Mouse (Mus musculus) bone marrow, adult 2 months (tissue): ENCODE data around the gene Bhlha9. TPM values are rescaled to one million over a fixed set of nuclear protein-coding genes. Genes with fewer than 3 reads are reported as not detected.

Source experiments
- H3K27ac ChIP-seq: fragments of 200-500 bp; 2 replicates; pipeline ENCODE4 v1.5.1; 2012; ENCODE audit warnings: low read depth, mild to moderate bottlenecking, control low read depth, inconsistent platforms, low read length; ENCODE audit not compliant: control insufficient read depth, poor library complexity, insufficient read depth
- H3K4me1 ChIP-seq: fragments of 200-500 bp; 2 replicates; pipeline ENCODE4 v1.6.1; 2011; ENCODE audit warnings: low read length; ENCODE audit not compliant: control insufficient read depth, insufficient read depth
- H3K4me3 ChIP-seq: fragments of 200-500 bp; replicated peaks from 2 replicates; pipeline ENCODE3; 2011; ENCODE audit warnings: mild to moderate bottlenecking, low read depth, low read length, control low read depth; ENCODE audit not compliant: control insufficient read depth
- CTCF ChIP-seq: fragments of 200-500 bp; IDR thresholded peaks from 2 replicates; pipeline ENCODE4 v1.5.1; 2011; ENCODE audit warnings: low read length, control low read depth; ENCODE audit not compliant: control insufficient read depth, insufficient read depth
- POLR2A ChIP-seq: fragments of 200-500 bp; IDR thresholded peaks from 2 replicates; pipeline ENCODE4 v1.6.1; 2011; ENCODE audit warnings: low read depth, mild to moderate bottlenecking, control low read depth, low read length, borderline replicate concordance; ENCODE audit not compliant: control insufficient read depth
- WGBS: fragments of 180-500 bp; shearing (Covaris S2); methylation state at CpG from one replicate; pipeline ENCODE4 v1.1.7; 2018; 5-methylcytosine and 5-hydroxymethylcytosine counted together
- polyA plus RNA-seq: library from polyadenylated mRNA; stranded (reverse); fragments of >200 nt; gene quantifications from 2 replicates; pipeline ENCODE4 v1.2.4, GENCODE M21; 2011; ENCODE audit warnings: low replicate concordance; ENCODE audit not compliant: missing spikeins, insufficient read depth, insufficient read length

Bhlha9 gene
- polyA plus RNA-seq, 1 experiment = not detected

DNA sequence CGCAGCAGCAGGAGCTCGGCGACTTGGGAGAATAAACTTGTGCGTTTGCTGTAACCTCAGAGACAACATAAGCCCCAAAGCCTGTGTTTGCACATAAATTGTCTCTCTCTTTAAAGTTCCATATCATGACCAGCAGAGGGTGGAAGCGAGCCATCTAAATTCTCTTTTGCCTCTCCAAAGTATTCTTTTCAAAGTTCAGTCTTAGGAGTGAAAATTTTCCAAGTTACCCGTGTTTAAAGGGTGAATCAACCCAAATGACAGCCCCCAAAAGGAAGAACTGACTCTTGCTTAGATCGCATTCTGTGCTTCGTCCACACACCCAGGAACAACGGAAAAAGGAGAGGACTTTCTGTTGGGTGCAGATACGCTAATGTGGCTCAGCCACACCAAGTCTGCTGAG, 17.2 kb upstream of the Bhlha9 start:
- no peak for TF ChIP-seq CTCF
- no peak for TF ChIP-seq POLR2A
- Histone ChIP-seq H3K4me1 (no peaks in the 10 kb centered on the region; the same call in 1 of the 2 replicates), H3K4me3 (no peak overlapping the region), H3K27ac (no peak overlapping the region)
- WGBS = 11% methylated on average over 10 of the region's 10 CpGs

DNA sequence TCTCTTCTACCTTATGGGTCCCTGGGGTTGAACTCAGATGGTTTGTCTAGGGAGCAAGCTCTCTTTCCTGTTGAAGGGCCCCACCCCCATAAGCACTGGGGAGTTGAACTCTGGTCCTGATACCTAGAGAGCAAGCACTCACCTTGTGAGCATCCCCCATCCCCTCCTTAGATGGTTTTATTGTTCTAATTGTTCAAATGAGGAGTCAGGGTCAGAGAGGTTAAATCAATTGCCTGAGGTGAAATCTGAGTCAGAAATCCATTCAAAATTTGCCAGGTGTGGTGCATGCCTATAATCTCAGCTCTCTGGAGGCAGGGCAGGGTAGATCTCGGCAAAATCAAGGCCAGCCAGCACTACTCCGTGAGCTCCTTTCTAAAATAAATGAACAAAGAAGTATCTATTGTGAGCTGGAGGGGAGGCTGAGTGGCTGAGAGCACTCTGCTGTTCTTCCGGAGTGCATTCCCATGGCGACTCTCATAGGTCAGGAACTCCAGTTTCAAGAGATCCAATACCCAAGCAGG, 14.8 kb upstream of the Bhlha9 start:
- Histone ChIP-seq H3K4me3 (no peak overlapping the region), H3K27ac (no peak overlapping the region), H3K4me1 (no peaks in the 10 kb centered on the region; the same call in 1 of the 2 replicates)
- 93% methylated on average over 4 of the region's 4 CpGs for WGBS
- no peak for TF ChIP-seq CTCF
- no peak for TF ChIP-seq POLR2A

DNA sequence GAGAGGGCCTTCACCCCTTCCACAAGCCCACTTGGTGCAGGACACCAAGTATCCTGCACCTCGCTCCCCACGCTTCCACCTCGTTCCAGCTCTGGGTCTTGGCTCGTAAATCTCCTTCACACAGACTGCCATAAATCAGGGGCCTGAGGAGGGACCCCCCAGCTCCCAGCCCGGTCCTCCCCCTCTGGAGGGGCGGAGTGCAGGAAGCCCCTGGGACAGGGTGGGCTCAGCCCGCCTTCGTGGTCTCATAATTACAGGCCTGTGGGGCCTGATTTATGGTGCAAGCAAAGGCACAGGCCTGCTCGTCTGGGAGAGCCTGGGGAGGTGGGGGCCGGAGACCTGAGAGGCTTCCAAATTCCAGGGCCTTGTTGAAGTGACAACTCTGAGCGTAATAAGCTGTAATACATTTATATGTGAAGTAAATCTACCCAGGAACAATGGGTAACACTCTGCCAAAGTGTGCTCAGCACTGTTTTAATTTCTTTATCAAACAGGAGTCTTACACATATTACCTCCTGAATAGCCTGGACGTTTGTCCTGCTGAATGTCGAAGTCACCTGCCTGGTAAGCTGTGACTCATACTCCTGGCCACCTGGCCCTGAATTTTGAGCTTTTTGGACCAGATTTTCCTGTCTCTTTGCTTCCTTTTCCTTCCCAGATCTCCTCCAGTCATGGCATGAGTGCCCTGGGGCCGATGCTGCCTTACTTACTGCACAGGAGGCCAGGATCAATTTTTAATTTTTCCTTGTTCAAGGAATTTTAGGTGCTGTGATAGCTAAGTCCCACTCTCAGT, 12.9 kb upstream of the Bhlha9 start:
- Histone ChIP-seq H3K4me3 (no peak overlapping the region), H3K4me1 (no peaks in the 10 kb centered on the region; the same call in 1 of the 2 replicates), H3K27ac (no peak overlapping the region)
- TF ChIP-seq POLR2A = no peak
- no peak for TF ChIP-seq CTCF
- 68% methylated on average over 14 of the region's 14 CpGs for WGBS

DNA sequence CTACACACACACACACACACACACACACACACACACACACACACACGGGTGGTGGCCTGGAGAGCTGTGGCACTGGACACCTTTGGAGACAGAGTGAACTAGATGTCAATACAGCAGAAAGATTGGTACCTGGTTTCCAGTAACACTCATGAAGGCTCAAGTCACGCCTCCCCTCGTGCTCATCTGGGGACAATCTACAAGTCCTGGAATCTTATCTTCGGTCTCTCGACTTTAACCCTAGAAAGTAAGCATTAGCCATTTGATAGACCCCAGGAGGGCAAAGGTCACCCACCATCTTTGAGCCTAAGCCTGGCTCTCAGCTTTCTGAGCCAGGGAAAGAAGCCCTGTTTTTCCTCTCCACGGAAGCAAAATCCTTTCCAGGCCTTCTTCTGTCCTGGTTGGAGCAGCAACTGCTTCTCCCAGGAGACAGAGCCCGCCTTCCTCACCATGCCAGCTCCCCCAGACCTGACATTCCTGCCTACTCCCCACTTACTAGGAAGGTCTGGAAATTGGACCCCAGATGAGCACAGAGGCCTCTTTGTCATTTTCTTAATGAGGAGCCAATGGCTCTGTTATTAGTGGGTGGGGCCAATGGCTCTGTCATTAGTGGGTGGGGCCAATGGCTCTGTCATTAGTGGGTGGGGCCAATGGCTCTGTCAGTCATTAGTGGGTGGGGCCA, 10.3 kb upstream of the Bhlha9 start:
- 78% methylated on average over 7 of the region's 7 CpGs for WGBS
- H3K4me3 ChIP-seq = no peak overlapping the region
- H3K27ac ChIP-seq = no peak overlapping the region
- H3K4me1 ChIP-seq = no peaks in the 10 kb centered on the region
- TF ChIP-seq CTCF = no peak
- TF ChIP-seq POLR2A = no peak

DNA sequence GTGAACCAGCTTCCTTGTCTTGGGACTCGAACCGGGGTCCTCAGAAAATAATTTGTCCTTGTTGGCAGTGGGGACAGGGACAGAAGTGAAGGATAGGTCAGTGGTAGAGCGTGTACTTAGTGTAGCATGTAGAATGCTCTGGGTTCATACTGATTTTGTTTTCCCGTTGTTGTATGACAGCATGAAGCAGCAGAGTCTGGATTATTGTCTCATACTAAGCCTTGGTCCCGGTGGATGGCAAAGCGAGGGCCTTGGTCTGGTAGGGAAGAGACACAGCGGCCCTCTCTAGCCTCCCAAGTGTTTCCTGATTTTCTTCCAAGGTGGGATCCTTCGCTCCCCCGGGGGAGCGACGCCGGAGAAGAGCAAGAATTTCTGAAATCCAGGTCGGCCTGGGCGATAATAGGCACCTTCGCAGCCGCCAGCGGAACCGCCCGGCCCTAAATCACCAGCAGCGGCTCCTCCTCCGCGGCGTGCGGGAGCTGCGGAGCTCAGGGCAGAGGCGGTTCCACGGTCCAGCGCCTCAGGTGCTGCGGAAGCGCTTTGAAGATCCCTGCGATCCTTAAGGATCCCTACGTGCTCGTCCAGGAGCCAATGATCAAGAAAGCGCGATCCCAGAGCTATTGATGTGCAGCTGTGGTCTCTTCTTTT, 6.1 kb upstream of the Bhlha9 start:
- H3K27ac ChIP-seq = no peak overlapping the region; the same call in 1 of the 2 replicates
- TF ChIP-seq POLR2A (no peak), CTCF (no peak)
- WGBS = 12% methylated on average over 35 of the region's 35 CpGs
- no peaks in the 10 kb centered on the region for H3K4me1 ChIP-seq
- no peak overlapping the region for H3K4me3 ChIP-seq

DNA sequence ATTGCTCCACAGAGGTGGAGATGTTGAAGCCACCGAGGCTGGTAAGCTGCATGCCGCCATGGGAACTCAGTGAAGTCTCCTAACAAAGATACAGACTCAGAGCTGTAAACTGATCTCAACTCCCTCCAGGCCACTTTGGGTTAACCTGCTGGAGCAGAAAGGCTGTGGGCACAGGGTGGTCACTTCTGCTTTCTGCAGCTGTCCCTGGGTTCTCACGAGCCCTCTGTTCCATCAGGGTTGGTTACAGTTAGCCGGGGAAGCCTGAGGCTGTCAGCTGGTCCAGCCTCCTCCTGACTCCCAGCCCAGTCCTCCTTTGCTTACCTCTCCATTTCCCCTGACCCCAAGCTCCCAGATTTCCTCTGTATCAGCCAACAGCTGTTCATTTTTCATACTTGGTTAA, 4.5 kb upstream of the Bhlha9 start:
- H3K4me3 ChIP-seq = no peak overlapping the region
- no peak for TF ChIP-seq CTCF
- TF ChIP-seq POLR2A = no peak

DNA sequence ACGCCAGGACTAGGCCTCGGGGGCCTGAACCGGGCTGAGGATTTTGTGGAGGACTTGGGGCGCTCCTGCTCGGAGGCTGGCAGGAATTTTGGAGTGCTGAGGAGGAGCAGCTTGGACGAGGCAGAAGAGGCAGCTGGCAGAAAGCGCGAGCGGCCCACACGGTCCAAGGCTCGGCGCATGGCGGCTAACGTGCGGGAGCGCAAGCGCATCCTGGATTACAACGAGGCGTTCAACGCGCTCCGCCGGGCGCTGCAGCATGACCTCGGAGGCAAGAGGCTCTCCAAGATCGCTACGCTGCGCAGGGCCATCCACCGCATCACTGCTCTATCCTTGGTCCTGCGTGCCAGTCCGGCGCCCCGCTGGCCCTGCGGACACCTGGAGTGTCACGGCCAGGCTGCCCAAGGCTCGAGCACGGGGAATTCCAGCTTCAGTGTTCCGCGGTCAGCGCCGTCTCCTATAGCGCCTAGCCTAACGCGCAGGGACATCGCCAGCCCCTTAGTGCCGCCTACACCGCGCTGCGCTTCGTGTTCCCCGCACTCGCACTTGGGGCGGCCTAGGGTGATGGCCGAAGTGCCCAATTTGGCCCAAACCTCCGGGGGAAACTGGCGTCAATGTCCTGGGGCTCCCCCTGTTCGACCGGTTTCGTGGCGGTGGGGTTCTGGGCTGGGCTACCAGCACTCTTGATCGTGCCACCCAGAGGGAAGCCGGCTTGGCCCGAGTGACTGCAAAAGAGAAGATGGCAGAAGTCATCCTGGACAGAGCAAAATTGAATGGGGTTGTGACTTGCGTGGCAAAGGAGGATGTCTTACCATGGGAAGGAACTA, 503 bp downstream of the Bhlha9 start:
- H3K4me1 ChIP-seq = no peaks in the 10 kb centered on the region
- WGBS = 8% methylated on average over 64 of the region's 64 CpGs
- H3K4me3 ChIP-seq = no peak overlapping the region
- no peak for TF ChIP-seq CTCF
- no peak for TF ChIP-seq POLR2A
- H3K27ac ChIP-seq = no peak overlapping the region

More for the DNA sequence above, 4.5 kb upstream of the Bhlha9 start:
- WGBS = 22% methylated on average over 4 of the region's 4 CpGs
- no peak overlapping the region for H3K27ac ChIP-seq
- H3K4me1 ChIP-seq = no peaks in the 10 kb centered on the region

DNA sequence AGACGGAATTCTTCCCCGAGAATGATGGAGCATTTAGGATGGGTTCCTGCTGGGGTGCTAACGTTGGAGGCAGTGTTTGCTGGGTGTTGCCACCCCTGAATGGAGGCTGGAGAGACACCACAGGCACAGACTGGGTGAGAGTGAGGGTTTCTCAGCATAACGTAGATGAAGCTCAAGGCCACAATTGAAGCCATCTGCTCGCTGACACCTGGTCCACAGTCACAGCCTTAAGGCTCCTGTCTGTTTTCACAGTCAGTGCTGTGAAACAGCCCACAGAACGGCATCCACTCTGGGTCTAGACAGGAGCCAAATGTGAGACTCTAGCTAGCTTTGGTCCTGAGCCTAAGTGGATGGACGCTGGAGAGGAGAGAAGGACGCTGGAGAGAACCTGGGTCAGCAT, 1.9 kb downstream of the Bhlha9 start:
- 58% methylated on average over 8 of the region's 8 CpGs for WGBS
- no peak for TF ChIP-seq CTCF
- no peak for TF ChIP-seq POLR2A
- Histone ChIP-seq H3K27ac (no peak overlapping the region), H3K4me3 (no peak overlapping the region), H3K4me1 (no peaks in the 10 kb centered on the region)
